Mouse (Mus musculus): ENCODE data around the gene A230050P20Rik.
"Not testable (repeated sequence)": the region's sequence is repeated elsewhere in the genome, so short reads cannot be mapped to it uniquely, and the experiment has no call there.

A230050P20Rik gene

GRCm38 (mm10) chr9:20868448-20869001, at the start of gene A230050P20Rik:
TSS of gene A230050P20Rik (plus strand) at chr9:20868642.
- no peak for DNase-seq (ENCODE audit: low spot score in 2 of 2)

- DNase-seq (ENCODE audit: low spot score in 2 of 2) = no peak
These were observed 48.4 kb upstream of the A230050P20Rik start for GRCm38 (mm10) chr9:20820001-20820400.

GRCm38 (mm10) chr9:20822821-20823220, 45.6 kb upstream of the A230050P20Rik start:
- DNase-seq (ENCODE audit: low spot score in 2 of 2) = no peak

- DNase-seq (ENCODE audit: low spot score in 2 of 2) = no peak
These were observed 42.7 kb upstream of the A230050P20Rik start for GRCm38 (mm10) chr9:20825781-20826180.

GRCm38 (mm10) chr9:20828127-20828526, 40.3 kb upstream of the A230050P20Rik start:
- DNase-seq (ENCODE audit: low spot score in 2 of 2) = no peak

- peak; percentile 42 to 65 for DNase-seq (ENCODE audit: low spot score in 2 of 2)
These were observed 37.4 kb upstream of the A230050P20Rik start for GRCm38 (mm10) chr9:20830901-20831643.

GRCm38 (mm10) chr9:20834881-20835280, 33.6 kb upstream of the A230050P20Rik start:
- no peak for DNase-seq (ENCODE audit: low spot score in 2 of 2)

- DNase-seq (ENCODE audit: low spot score in 2 of 2) = not testable (repeated sequence)
These were observed 32.9 kb upstream of the A230050P20Rik start for GRCm38 (mm10) chr9:20835431-20835954.

GRCm38 (mm10) chr9:20837184-20837947, 31.1 kb upstream of the A230050P20Rik start:
- DNase-seq (ENCODE audit: low spot score in 2 of 2) = no peak

- no peak for DNase-seq (ENCODE audit: low spot score in 2 of 2)
These were observed 29.5 kb upstream of the A230050P20Rik start for GRCm38 (mm10) chr9:20838931-20839330.

GRCm38 (mm10) chr9:20842211-20842610, 26.2 kb upstream of the A230050P20Rik start:
- no peak for DNase-seq (ENCODE audit: low spot score in 2 of 2)

- DNase-seq (ENCODE audit: low spot score in 2 of 2) = no peak
These were observed 25.8 kb upstream of the A230050P20Rik start for GRCm38 (mm10) chr9:20842670-20843069.

GRCm38 (mm10) chr9:20850179-20850578, 18.3 kb upstream of the A230050P20Rik start:
- no peak for DNase-seq (ENCODE audit: low spot score in 2 of 2)

- peak; percentile 23 to 51 for DNase-seq (ENCODE audit: low spot score in 2 of 2)
These were observed 11.3 kb upstream of the A230050P20Rik start for GRCm38 (mm10) chr9:20857131-20857530.

GRCm38 (mm10) chr9:20859926-20860325, 8.5 kb upstream of the A230050P20Rik start:
- no peak for DNase-seq (ENCODE audit: low spot score in 2 of 2)

- peak in 1 of 2 experiments; percentile 31 for DNase-seq (ENCODE audit: low spot score in 2 of 2)
These were observed 6.6 kb upstream of the A230050P20Rik start for GRCm38 (mm10) chr9:20861821-20862220.

- DNase-seq (ENCODE audit: low spot score in 2 of 2) = no peak
These were observed 6.2 kb upstream of the A230050P20Rik start for GRCm38 (mm10) chr9:20862225-20862624.

- DNase-seq (ENCODE audit: low spot score in 2 of 2) = no peak
These were observed 1.6 kb upstream of the A230050P20Rik start for GRCm38 (mm10) chr9:20866879-20867278.

- no peak for DNase-seq (ENCODE audit: low spot score in 2 of 2)
These were observed 804 bp downstream of the A230050P20Rik start for GRCm38 (mm10) chr9:20869246-20869645.

- DNase-seq (ENCODE audit: low spot score in 2 of 2) = no peak
These were observed 2.0 kb downstream of the A230050P20Rik start for GRCm38 (mm10) chr9:20870211-20871173.

GRCm38 (mm10) chr9:20872991-20873390, 4.5 kb downstream of the A230050P20Rik start:
- DNase-seq (ENCODE audit: low spot score in 2 of 2) = no peak
